Mouse (Mus musculus) neural tube, embryonic 14.5 days (tissue): ENCODE results near the gene Entpd1. TPM values are rescaled to one million over a fixed set of nuclear protein-coding genes. Genes with fewer than 3 reads are reported as not detected.

ENCODE experiments used
- ATAC-seq: fragments of 200-750 bp; cut with Nextera tagmentation; 2 replicates; pipeline ENCODE4 v1.8.0; 2017; ENCODE audit warnings: low read depth, mild to moderate bottlenecking, moderate TSS enrichment, moderate library complexity
- H3K27ac ChIP-seq: fragments of 300-500 bp; sonication (generic); 2 replicates; pipeline ENCODE4 v1.5.1; 2014; ENCODE audit warnings: low read depth, mild to moderate bottlenecking, control low read depth, low read length, moderate library complexity, mixed read lengths
- H3K27me3 ChIP-seq: fragments of 300-500 bp; sonication (generic); 2 replicates; pipeline ENCODE4 v1.6.1; 2014; ENCODE audit warnings: low read length; ENCODE audit not compliant: control insufficient read depth, insufficient read depth
- H3K36me3 ChIP-seq: fragments of 300-500 bp; sonication (generic); 2 replicates; pipeline ENCODE4 v1.6.1; 2014; ENCODE audit warnings: low read length, mixed read lengths; ENCODE audit not compliant: control insufficient read depth, insufficient read depth
- H3K4me1 ChIP-seq: fragments of 300-500 bp; sonication (generic); 2 replicates; pipeline ENCODE4 v1.6.1; 2014; ENCODE audit warnings: low read length; ENCODE audit not compliant: control insufficient read depth, insufficient read depth
- H3K4me2 ChIP-seq: fragments of 300-500 bp; sonication (generic); 2 replicates; pipeline ENCODE4 v1.6.1; 2014; ENCODE audit warnings: mild to moderate bottlenecking, low read depth, low read length, control low read depth
- H3K4me3 ChIP-seq: fragments of 300-500 bp; sonication (generic); 2 replicates; pipeline ENCODE4 v1.5.1; 2014; ENCODE audit warnings: low read depth, low read length, control low read depth, mixed read lengths
- H3K9ac ChIP-seq: fragments of 300-500 bp; sonication (generic); replicated peaks from 2 replicates; pipeline ENCODE4 v1.6.1; 2014; ENCODE audit warnings: low read depth, mild to moderate bottlenecking, control low read depth, low read length, mixed read lengths
- H3K9me3 ChIP-seq: fragments of 300-500 bp; sonication (generic); 2 replicates; pipeline ENCODE4 v1.6.1; 2016; ENCODE audit warnings: low read length; ENCODE audit not compliant: control insufficient read depth
- WGBS: fragments of 180-500 bp; shearing (Covaris S2); extraction: QIAGEN DNeasy Blood & Tissue Kit; methylation state at CpG from one replicate; pipeline ENCODE4 v1.1.7; 2014; 5-methylcytosine and 5-hydroxymethylcytosine counted together
- polyA plus RNA-seq: library from polyadenylated mRNA; unstranded; fragments of >200 nt; fragmentation: Nextera tagmentation; extraction: Ambion mirVana; gene quantifications from 2 replicates; pipeline ENCODE4 v1.2.1, GENCODE M21; 2014

The Entpd1 gene
- polyA plus RNA-seq, result 7.2 and 9.3 TPM in 2 replicates

DNA sequence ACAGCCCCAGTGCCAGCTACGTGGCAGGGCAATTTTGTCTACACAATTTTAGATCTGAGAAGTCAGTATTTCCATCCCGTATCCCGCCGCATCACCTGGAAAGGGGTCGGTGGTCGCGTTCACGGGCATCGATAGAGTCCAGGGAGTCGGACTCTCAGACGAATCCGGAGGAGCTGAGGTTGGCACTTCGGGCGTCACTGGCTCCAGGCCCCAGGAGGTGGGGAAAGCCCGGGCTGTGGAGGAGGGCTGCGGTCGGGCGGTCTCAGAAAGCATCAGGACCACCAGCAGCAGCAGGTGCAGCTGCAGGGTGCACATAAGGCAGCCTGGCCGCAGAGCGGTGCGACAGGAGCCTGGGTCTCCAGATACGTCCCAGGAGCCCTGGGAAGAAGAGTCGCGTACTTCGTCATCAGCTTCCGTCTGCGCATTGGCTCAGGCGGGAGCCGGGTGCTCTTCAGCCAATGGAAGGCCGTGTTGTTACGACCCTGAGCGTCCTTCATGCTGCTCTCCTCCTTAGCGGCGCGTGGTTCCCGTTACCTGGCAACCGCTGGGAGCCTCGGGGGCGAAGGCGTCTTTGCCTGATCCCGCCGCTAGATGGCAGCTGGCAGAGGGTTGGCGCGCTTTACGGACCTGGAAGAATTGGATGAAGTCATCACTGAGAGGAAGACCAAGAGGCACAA is at the start of gene Entpd1, which contains the start of gene Tctn3:
Gene Entpd1 (plus strand): TSS at position 537 of the 677 bp plus-strand sequence.
Gene Tctn3 (minus strand): TSS at position 404 of the 677 bp plus-strand sequence.
- 1% methylated on average over 45 of the region's 45 CpGs for WGBS
- peaks cover 6% of the 10 kb centered on the region for H3K4me1 ChIP-seq

DNA sequence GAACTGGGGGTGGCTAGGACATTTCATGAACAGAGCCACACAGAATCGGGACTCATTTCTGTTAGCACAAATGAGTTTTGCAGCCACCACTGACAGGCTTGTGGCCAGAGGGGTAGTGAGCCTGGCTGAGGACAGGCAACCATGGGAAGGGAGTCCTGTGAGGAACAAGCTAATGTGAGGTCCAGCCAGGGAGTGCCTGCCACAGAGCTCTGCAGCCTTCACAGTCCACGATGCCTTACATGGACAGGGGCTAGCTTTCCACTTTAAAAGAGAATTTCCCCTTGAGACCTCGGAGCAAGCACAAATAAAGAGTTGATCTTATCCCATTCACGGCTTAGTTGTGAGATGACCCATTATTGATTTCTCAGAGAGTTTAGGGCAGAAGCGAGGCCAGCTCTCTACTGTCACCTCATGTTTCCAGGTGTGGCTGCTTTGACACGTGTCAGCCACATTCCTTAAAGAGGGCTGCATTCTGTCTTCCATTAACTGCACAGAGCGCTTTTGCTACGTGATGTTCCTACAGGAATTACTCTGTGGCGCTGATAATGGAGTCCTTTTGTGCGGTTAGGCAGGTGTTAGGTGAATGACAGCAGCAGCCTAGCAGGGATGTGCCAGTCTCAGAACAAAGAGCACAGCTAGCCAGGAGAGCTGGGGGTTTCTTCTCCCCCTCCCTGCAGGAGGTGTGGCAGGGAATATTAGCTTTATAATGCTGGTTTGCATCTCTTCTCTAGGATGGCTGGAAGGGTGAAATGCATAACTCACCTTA is 48.1 kb upstream of the Entpd1 start:
- Histone ChIP-seq H3K4me2 (no peak overlapping the region), H3K9ac (no peak overlapping the region), H3K4me3 (no peak overlapping the region), H3K36me3 (peaks cover 51% of the 10 kb centered on the region), H3K27me3 (no peaks in the 10 kb centered on the region), H3K4me1 (no peaks in the 10 kb centered on the region), H3K9me3 (no peaks in the 10 kb centered on the region), H3K27ac (no peak overlapping the region)
- WGBS, result 91% methylated on average over 10 of the region's 10 CpGs
- no peak for ATAC-seq

More for the DNA sequence above, at the start of gene Entpd1, which contains the start of gene Tctn3:
- Histone ChIP-seq H3K9ac (peak within 1 kb of the TSS; percentile 61), H3K4me3 (peak within 1 kb of the TSS; percentile 71), H3K27me3 (no peaks in the 10 kb centered on the region), H3K4me2 (peak within 1 kb of the TSS; percentile 90), H3K27ac (0 out of 2 replicates have a peak within 1 kb of the TSS, but pooled peaks have one; percentile 44), H3K36me3 (peaks cover 26% of the 10 kb centered on the region), H3K9me3 (no peaks in the 10 kb centered on the region)
- peak; percentile 100 for ATAC-seq

DNA sequence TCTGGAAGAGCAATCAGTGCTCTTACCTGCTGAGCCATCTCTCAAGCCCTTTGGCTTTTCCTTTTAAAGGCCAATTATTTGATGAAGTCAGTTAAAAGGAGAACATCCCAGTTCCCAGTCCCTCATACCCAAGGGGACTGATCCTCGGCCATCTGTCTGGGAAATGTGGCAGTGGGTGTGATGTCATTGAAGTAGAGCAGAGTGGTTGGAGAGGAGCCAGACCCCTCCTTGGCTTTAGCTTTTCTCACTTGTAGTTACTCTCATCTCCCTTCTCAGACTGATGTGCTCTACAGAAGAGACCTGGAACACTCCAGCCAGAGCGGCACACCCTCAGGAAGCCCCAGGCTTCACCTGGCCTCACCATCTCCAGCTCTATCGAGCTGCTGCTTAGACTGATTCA is 44.5 kb upstream of the Entpd1 start:
- ATAC-seq, result no peak
- no peak overlapping the region for H3K4me2 ChIP-seq
- no peak overlapping the region for H3K27ac ChIP-seq
- no peak overlapping the region for H3K4me3 ChIP-seq
- no peaks in the 10 kb centered on the region for H3K27me3 ChIP-seq
- WGBS, result 87% methylated on average over 3 of the region's 3 CpGs
- 0 out of 2 replicates have a peak, but pooled peaks cover 5% of the 10 kb centered on the region for H3K9me3 ChIP-seq
- no peak overlapping the region for H3K9ac ChIP-seq
- peaks cover 67% of the 10 kb centered on the region for H3K36me3 ChIP-seq
- no peaks in the 10 kb centered on the region for H3K4me1 ChIP-seq

DNA sequence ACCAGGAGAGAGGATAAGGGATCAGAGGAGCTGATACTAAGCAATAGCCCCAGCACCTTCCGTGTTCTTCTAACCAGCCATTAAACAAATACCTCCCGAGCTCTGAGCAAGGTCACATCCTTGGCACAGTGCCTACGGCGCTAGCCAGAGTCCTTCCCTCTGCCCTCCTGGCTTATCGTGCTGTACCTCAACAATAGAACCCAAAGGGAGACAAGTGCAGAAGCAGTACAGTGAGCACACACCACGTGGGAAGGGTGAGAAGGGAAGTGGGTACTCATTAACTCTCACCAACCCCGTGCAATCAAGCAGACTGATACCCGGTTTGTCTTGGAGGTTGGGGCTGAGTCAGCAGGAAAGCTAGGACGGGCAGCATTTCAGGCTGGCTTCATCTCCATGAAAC is 41.4 kb upstream of the Entpd1 start:
- Histone ChIP-seq H3K27me3 (no peaks in the 10 kb centered on the region), H3K4me3 (no peak overlapping the region), H3K9me3 (0 out of 2 replicates have a peak, but pooled peaks cover 5% of the 10 kb centered on the region), H3K27ac (no peak overlapping the region), H3K4me2 (no peak overlapping the region), H3K4me1 (no peaks in the 10 kb centered on the region), H3K9ac (no peak overlapping the region), H3K36me3 (peaks cover 53% of the 10 kb centered on the region)
- 94% methylated on average over 9 of the region's 9 CpGs for WGBS
- ATAC-seq, result no peak

DNA sequence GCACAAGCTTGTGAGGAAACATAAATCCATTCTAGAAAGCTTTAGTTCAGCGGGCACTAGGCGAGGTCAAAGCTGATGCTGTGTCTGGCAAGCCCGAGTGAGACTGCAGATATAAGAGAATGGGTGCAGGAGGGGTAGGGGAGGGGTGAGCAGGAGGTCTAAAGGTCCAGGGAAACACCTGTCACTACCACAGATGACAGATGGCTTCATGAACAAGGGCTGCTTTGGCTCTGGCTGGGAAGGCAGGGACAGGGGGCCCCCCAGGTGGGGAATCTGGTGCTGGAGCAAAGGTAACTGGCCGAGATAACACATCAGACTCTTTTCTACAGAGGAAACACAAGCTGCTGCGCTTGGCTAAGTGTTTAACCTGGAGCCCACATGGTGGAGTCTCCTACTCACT is 36.7 kb upstream of the Entpd1 start:
- Histone ChIP-seq H3K36me3 (peaks cover 51% of the 10 kb centered on the region), H3K27me3 (no peaks in the 10 kb centered on the region), H3K9ac (no peak overlapping the region), H3K4me3 (no peak overlapping the region), H3K4me2 (no peak overlapping the region), H3K9me3 (0 out of 2 replicates have a peak, but pooled peaks cover 4% of the 10 kb centered on the region), H3K27ac (no peak overlapping the region), H3K4me1 (no peaks in the 10 kb centered on the region)
- 74% methylated on average over 5 of the region's 5 CpGs for WGBS
- ATAC-seq, result no peak

DNA sequence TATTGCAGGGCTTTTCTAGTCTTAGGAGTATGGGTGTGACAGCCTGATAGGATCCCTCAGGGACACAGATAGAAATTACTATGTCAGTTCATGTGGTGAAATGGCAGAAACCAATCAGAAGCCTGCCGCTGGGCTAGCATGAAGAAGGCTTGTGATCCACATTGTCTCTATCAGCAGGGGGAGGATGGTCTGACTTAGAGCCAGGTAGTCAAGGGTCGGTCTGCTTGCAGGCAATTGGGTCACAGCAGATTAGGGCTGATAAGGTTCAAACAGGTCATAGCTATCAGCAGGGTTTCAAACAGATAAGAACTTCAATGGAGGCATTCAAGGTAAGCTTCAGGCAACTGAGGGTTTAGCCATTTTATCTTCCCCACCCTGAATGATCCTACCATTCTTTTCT is 31.3 kb upstream of the Entpd1 start:
- Histone ChIP-seq H3K4me1 (no peaks in the 10 kb centered on the region), H3K4me2 (no peak overlapping the region), H3K9ac (no peak overlapping the region), H3K9me3 (no peaks in the 10 kb centered on the region), H3K36me3 (peaks cover 28% of the 10 kb centered on the region), H3K27me3 (no peaks in the 10 kb centered on the region), H3K4me3 (no peak overlapping the region), H3K27ac (no peak overlapping the region)
- WGBS, result 93% methylated on average over 2 of the region's 2 CpGs
- no peak for ATAC-seq

DNA sequence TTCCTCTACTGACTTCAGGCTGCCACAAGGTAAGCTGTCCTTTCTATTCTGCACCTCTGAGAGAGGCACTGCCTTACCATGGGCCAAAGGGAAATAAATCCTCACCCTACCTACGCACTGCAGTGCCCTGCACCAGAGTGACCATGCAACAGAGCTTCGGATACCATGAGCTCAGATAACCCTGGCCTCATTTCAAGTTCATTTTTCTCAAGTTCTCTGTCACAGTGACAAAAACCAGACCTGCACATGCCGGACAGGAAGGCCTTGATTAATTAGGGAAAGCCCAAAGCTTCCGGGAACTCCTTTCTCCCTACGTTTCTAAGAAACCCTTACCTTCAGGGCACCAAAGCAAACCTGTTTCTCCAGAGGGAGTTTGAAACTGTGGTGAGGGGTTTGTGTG is 30.5 kb upstream of the Entpd1 start:
- Histone ChIP-seq H3K9ac (no peak overlapping the region), H3K27ac (no peak overlapping the region), H3K36me3 (peaks cover 26% of the 10 kb centered on the region), H3K4me1 (peaks cover under 1% of the 10 kb centered on the region; the same call in 1 of the 2 replicates), H3K27me3 (no peaks in the 10 kb centered on the region), H3K4me2 (no peak overlapping the region), H3K4me3 (no peak overlapping the region), H3K9me3 (no peaks in the 10 kb centered on the region)
- no peak for ATAC-seq
- WGBS, result 94% methylated on average over 5 of the region's 5 CpGs

DNA sequence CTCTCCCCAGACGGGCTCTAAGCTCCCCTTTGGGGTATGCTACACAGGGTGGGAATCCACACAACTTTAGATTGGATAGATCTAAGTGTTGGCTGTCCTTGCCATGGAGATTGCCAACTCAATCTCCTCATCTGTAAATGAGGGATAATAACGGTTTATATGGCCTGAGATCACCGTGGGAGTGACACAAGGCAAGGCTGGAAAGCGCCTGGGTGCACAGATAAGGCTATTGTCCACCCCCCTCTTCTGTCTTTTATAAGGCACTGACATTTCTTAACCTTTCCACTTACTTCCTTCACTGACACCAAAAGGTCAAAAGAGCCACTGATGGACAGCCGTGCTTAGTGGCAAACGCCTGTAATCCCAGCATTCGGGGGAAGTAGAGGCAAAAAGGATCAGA is 25.3 kb upstream of the Entpd1 start:
- no peak for ATAC-seq
- Histone ChIP-seq H3K4me2 (peak overlapping the region; percentile 81), H3K4me1 (peaks cover 9% of the 10 kb centered on the region), H3K36me3 (no peaks in the 10 kb centered on the region; the same call in 1 of the 2 replicates), H3K9ac (no peak overlapping the region), H3K27ac (no peak overlapping the region), H3K27me3 (no peaks in the 10 kb centered on the region), H3K9me3 (no peaks in the 10 kb centered on the region), H3K4me3 (peak overlapping the region; percentile 73)
- WGBS, result 60% methylated on average over 7 of the region's 7 CpGs
